Mouse (Mus musculus): Measurements from ENCODE around the gene Aox2. TPM values are rescaled to one million over a fixed set of nuclear protein-coding genes. Genes with fewer than 3 reads are reported as not detected.

Gene Aox2
- total RNA-seq, 2 experiments from 2014 or later, result 0.05 TPM

GRCm38 (mm10) chr1:58393284-58394195, 115.4 kb downstream of the Aox2 start:
- DNase-seq, result peak; percentile 56 to 64
- intact Hi-C loops (cut with DNase I), result loop anchor here (5.0 to 10.0 kb wide), 2 partner anchors 89 to 986 kb away; partner anchors contain the start of genes Maip1 and Tyw5

- intact Hi-C loops (cut with DNase I), result loop anchor here (10.0 kb wide), 1 partner anchor 91 kb away; no protein-coding TSS in a partner anchor
Measured at GRCm38 (mm10) chr1:58395341-58395740, 117.2 kb downstream of the Aox2 start.

GRCm38 (mm10) chr1:58396179-58396578, 118.1 kb downstream of the Aox2 start:
- intact Hi-C loops (cut with DNase I), result loop anchor here (10.0 kb wide), 1 partner anchor 91 kb away; no protein-coding TSS in a partner anchor
- DNase-seq, result no peak

More at GRCm38 (mm10) chr1:58395341-58395740, 117.2 kb downstream of the Aox2 start:
- no peak for DNase-seq

GRCm38 (mm10) chr1:58397731-58398130, 119.6 kb downstream of the Aox2 start:
- intact Hi-C loops (cut with DNase I), result loop anchor here (2.0 to 10.0 kb wide), 2 partner anchors 15 to 93 kb away; no protein-coding TSS in a partner anchor

GRCm38 (mm10) chr1:58401396-58401795, 123.3 kb downstream of the Aox2 start:
- no peak for DNase-seq
- intact Hi-C loops (cut with DNase I), result no loop called here

More at GRCm38 (mm10) chr1:58397731-58398130, 119.6 kb downstream of the Aox2 start:
- no peak for DNase-seq

- no peak for DNase-seq
- intact Hi-C loops (cut with DNase I), result no loop called here
Measured at GRCm38 (mm10) chr1:58403745-58404144, 125.6 kb downstream of the Aox2 start.

- no peak for DNase-seq
- intact Hi-C loops (cut with DNase I), result no loop called here
Measured at GRCm38 (mm10) chr1:58407321-58407720, 129.2 kb downstream of the Aox2 start.

GRCm38 (mm10) chr1:58408141-58408540, 130.0 kb downstream of the Aox2 start:
- no peak for DNase-seq
- intact Hi-C loops (cut with DNase I), result no loop called here

- no peak for DNase-seq
- intact Hi-C loops (cut with DNase I), result no loop called here
Measured at GRCm38 (mm10) chr1:58409553-58410197, 131.5 kb downstream of the Aox2 start.

GRCm38 (mm10) chr1:58410198-58410588, 132.1 kb downstream of the Aox2 start:
- no peak for DNase-seq
- intact Hi-C loops (cut with DNase I), result no loop called here

- no peak for DNase-seq
- intact Hi-C loops (cut with DNase I), result no loop called here
Measured at GRCm38 (mm10) chr1:58410776-58411175, 132.7 kb downstream of the Aox2 start.

GRCm38 (mm10) chr1:58415442-58415841, 137.3 kb downstream of the Aox2 start:
- no peak for DNase-seq
- intact Hi-C loops (cut with DNase I), result no loop called here

GRCm38 (mm10) chr1:58416048-58416447, 137.9 kb downstream of the Aox2 start:
- intact Hi-C loops (cut with DNase I), result no loop called here

GRCm38 (mm10) chr1:58420032-58420431, 141.9 kb downstream of the Aox2 start:
- no peak for DNase-seq
- intact Hi-C loops (cut with DNase I), result no loop called here

More at GRCm38 (mm10) chr1:58416048-58416447, 137.9 kb downstream of the Aox2 start:
- DNase-seq, result no peak

GRCm38 (mm10) chr1:58420961-58421360, 142.8 kb downstream of the Aox2 start:
- intact Hi-C loops (cut with DNase I), result no loop called here
- DNase-seq, result no peak

- intact Hi-C loops (cut with DNase I), result no loop called here
- peak; percentile 58 to 65 for DNase-seq
Measured at GRCm38 (mm10) chr1:58422879-58423278, 144.8 kb downstream of the Aox2 start.

- peak; percentile 100 for DNase-seq
- intact Hi-C loops (cut with DNase I), result no loop called here
Measured at GRCm38 (mm10) chr1:58423371-58424248, 145.5 kb downstream of the Aox2 start, which contains the start of gene Clk1. Clk1 (minus strand) TSS chr1:58424066.

GRCm38 (mm10) chr1:58424551-58424950, 146.4 kb downstream of the Aox2 start:
- intact Hi-C loops (cut with DNase I), result no loop called here
- no peak for DNase-seq

Data from heart, postnatal 10 days (tissue).